Mouse (Mus musculus): ENCODE results near the gene Lin7a. TPM values are rescaled to one million over a fixed set of nuclear protein-coding genes. Genes with fewer than 3 reads are reported as not detected.

The Lin7a gene
- polyA plus RNA-seq, 1 experiment from 2014 or later = 16.8 TPM

DNA sequence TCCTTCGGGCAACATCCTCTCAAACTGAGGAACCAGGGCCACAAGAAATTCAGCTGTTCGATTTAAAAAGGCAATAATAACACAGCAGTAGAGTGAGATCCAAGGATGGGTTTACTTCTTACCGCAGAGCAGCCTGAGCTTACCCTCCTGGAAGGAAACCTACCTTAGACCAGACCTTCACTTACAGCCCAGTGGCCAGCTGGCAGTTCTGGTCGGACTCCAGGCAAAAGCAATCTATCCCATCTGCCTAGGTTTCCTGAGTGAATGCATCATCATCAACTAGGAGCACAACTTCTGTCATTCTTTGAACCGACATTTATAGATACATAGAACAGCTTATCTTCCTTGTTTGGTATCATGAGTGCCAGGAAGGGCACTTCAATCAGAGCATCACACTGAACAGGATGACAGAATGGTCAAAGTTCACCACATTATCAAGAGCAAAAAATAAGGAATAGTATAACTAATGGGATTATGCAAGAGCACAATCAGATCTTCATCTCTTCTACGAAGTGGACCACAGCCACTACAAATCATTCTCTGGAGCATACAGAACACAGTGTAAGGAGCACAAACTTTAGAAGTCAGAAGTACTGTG lies 87.1 kb downstream of the Lin7a start:
- Histone ChIP-seq H3K27me3 (no peaks in the 10 kb centered on the region), H3K4me2 (replicated peaks) (no peak overlapping the region), H3K9me3 (no peaks in the 10 kb centered on the region), H3K36me3 (no peaks in the 10 kb centered on the region), H3K9ac (replicated peaks) (no peak overlapping the region), H3K4me1 (no peaks in the 10 kb centered on the region), H3K27ac (replicated peaks) (no peak overlapping the region), H3K4me3 (no peak overlapping the region)
- 94% methylated on average over 6 of the region's 6 CpGs for WGBS
- no peak for ATAC-seq (replicated peaks)

DNA sequence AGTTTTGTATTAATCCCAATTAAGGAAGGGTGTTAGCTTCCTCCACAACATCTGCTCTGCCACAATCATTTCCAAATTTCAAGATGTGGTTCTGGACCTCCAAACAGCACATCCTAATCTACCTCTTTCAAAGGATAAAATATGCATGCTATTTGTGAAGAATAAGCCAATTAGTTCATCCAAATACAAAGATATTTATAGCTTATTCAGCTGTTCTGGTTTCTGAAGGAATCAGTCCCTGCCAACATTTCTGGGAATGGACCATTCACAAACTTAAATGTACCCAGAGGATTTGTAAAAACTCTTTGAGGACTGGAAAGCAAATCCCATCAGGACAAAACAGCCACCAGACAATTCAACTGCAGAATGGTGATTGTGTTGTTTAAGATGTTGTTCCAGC lies 87.8 kb downstream of the Lin7a start:
- Histone ChIP-seq H3K36me3 (no peaks in the 10 kb centered on the region), H3K4me2 (replicated peaks) (no peak overlapping the region), H3K9ac (replicated peaks) (no peak overlapping the region), H3K27me3 (no peaks in the 10 kb centered on the region), H3K9me3 (no peaks in the 10 kb centered on the region), H3K4me1 (no peaks in the 10 kb centered on the region), H3K27ac (replicated peaks) (no peak overlapping the region), H3K4me3 (no peak overlapping the region)
- no peak for ATAC-seq (replicated peaks)

DNA sequence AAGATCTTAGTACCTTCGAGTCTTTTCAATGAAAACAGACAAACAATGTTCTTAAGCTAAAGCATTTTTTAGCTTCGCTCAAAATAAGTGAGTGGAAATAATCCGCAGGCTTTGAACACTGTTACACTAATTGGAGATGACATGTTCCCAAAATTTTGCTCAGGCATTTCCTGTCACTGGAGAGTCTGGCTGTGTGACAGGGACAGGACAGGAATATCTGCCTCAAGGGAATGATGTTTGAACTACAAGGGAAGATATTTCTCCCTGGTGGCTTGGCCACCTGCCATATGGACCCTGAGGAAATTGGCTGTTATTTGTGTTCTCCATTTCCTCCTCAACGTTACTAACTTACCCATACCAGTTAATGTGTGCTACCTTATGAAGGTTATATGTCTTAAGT lies 90.1 kb downstream of the Lin7a start:
- Histone ChIP-seq H3K36me3 (no peaks in the 10 kb centered on the region), H3K4me2 (replicated peaks) (no peak overlapping the region), H3K9me3 (no peaks in the 10 kb centered on the region), H3K4me3 (no peak overlapping the region), H3K27me3 (no peaks in the 10 kb centered on the region), H3K27ac (replicated peaks) (no peak overlapping the region), H3K9ac (replicated peaks) (no peak overlapping the region), H3K4me1 (no peaks in the 10 kb centered on the region)
- no peak for ATAC-seq (replicated peaks)
- WGBS = 60% methylated on average over 4 of the region's 4 CpGs

DNA sequence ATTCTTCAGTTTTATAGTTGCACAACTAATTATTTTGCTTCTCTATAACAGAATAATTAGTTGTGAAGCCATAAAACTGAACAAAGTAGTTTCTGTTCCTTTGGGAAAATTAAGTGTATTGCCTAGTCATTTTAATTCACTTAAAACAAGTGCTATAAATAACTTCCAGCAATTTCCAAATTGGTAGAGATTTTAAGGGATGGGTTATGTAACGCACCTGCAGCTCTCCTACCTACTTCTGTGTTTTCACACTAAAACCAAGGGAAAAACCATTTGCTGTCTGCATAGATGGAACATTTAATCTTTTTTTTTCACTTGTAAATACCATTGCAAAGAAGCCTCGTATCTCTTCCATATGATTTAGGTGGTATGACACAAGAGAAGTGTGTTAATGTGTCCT lies 90.5 kb downstream of the Lin7a start:
- Histone ChIP-seq H3K27ac (replicated peaks) (no peak overlapping the region), H3K4me3 (no peak overlapping the region), H3K27me3 (no peaks in the 10 kb centered on the region), H3K9ac (replicated peaks) (no peak overlapping the region), H3K36me3 (no peaks in the 10 kb centered on the region), H3K4me1 (no peaks in the 10 kb centered on the region), H3K4me2 (replicated peaks) (no peak overlapping the region), H3K9me3 (no peaks in the 10 kb centered on the region)
- no peak for ATAC-seq (replicated peaks)
- WGBS = 84% methylated on average over 2 of the region's 2 CpGs

DNA sequence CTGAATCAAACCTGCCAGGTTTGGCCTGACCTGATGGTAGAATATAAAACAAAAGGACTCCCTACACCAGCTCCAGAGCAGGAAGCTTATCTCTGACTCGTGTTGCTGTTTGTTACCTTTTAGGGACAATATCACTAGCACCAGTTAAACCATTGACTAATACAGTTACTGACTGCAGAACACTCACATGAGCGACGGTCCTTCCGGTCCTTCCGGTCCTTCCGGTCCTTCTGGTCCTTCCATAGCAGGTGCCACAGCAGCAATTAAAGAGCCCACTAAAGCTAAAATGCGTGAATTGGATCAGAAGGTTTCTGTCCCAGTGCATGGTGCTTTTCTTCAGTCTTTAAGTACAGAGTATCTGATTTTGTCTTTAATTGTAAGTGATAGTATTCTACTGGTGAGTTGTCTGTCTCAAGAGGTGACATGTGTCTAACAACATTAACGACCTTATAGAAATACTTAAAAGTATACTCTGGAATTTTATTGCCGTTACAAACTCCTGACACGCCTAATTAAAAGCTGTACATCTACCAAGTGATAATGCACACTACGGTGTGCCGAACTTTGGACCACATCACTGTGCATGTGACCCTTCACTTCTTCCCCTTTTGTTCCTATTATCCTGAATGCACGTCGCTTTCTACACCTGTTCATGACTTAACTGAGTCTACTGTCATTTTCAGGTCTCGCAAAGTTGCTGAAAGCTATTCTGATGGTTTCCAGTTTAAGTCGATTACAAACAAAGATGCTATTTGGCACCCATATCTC lies 91.7 kb downstream of the Lin7a start:
- Histone ChIP-seq H3K27ac (replicated peaks) (no peak overlapping the region), H3K9me3 (no peaks in the 10 kb centered on the region), H3K4me1 (no peaks in the 10 kb centered on the region), H3K4me2 (replicated peaks) (no peak overlapping the region), H3K4me3 (no peak overlapping the region), H3K27me3 (no peaks in the 10 kb centered on the region), H3K9ac (replicated peaks) (no peak overlapping the region), H3K36me3 (no peaks in the 10 kb centered on the region)
- ATAC-seq (replicated peaks) = no peak
- 92% methylated on average over 16 of the region's 16 CpGs for WGBS

DNA sequence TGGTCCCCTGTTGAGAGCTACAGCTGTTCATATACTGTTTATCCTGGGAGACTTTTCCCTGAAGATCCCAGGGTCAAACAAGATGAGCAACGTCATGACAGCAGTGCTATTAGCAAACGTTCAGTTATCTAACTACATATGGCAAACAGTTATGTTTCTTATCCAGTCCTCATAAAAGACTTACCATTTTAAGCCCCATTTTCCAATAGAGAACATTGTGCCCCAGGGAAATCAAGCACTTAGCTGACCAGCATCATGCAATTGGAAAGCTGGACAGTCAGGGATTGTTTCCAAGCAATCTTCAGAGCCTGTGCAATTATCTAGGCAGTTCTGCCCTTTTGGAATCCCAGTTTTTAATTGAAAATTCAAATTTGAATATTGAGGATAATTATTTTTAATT lies 105.7 kb downstream of the Lin7a start:
- Histone ChIP-seq H3K4me1 (no peaks in the 10 kb centered on the region), H3K27me3 (no peaks in the 10 kb centered on the region), H3K4me2 (replicated peaks) (no peak overlapping the region), H3K9ac (replicated peaks) (no peak overlapping the region), H3K36me3 (no peaks in the 10 kb centered on the region), H3K4me3 (no peak overlapping the region), H3K9me3 (no peaks in the 10 kb centered on the region), H3K27ac (replicated peaks) (no peak overlapping the region)
- WGBS = 74% methylated on average over 2 of the region's 2 CpGs
- no peak for ATAC-seq (replicated peaks)

DNA sequence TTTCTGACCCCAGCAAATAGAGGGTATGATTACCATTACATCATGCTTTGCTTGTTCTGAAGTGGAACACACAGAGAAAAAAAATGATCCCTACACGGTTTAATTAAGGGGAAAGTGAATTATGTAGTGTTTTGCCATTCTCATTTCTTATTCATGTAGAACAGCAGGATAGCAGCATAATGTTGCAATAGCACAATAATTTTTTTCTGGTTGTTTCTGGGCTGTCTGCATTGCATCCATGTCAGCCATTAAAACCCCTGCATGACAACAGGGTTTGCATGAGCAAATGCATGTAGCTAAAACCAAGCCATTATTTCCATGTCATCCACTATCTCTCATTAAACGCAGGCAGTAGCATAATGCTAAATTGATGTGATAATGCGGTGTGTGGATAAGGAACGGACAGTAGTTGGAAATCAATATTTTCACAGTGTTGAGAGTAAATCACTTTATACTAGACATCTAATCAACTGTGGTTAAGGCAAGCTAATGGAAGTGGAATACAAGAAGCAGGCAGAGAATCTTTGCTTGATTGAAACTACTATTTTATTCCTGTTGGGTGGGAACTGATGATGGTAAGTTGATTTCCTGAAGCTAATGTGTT lies 109.8 kb downstream of the Lin7a start:
- Histone ChIP-seq H3K36me3 (no peaks in the 10 kb centered on the region), H3K27ac (replicated peaks) (no peak overlapping the region), H3K4me1 (no peaks in the 10 kb centered on the region), H3K4me3 (no peak overlapping the region), H3K9ac (replicated peaks) (no peak overlapping the region), H3K9me3 (no peaks in the 10 kb centered on the region), H3K27me3 (no peaks in the 10 kb centered on the region), H3K4me2 (replicated peaks) (no peak overlapping the region)
- WGBS = 58% methylated on average over 4 of the region's 4 CpGs
- ATAC-seq (replicated peaks) = 0 out of 2 replicates have a peak, but pooled peaks have one; percentile 32

DNA sequence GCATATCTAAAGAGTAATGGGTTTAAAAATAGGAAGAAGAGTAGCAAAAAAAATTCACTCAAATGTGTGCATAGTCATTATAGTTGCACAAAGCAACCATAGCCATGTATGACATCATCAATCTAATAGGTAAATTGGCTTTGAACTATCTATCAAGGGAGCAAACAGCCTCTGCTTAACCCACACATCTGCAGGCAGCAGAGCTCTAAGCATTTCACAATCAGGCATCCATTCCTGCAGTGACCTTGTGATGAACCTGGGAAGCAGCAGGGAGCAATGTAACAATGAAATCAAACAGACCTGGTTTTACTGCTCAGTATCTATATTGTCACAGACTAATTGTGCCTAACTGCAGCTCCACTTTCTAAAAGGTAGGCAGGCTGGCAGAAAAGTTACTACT lies 112.3 kb downstream of the Lin7a start:
- Histone ChIP-seq H3K9ac (replicated peaks) (no peak overlapping the region), H3K9me3 (no peaks in the 10 kb centered on the region), H3K4me1 (no peaks in the 10 kb centered on the region), H3K27ac (replicated peaks) (no peak overlapping the region), H3K4me2 (replicated peaks) (no peak overlapping the region), H3K36me3 (no peaks in the 10 kb centered on the region), H3K27me3 (no peaks in the 10 kb centered on the region), H3K4me3 (no peak overlapping the region)
- no peak for ATAC-seq (replicated peaks)

DNA sequence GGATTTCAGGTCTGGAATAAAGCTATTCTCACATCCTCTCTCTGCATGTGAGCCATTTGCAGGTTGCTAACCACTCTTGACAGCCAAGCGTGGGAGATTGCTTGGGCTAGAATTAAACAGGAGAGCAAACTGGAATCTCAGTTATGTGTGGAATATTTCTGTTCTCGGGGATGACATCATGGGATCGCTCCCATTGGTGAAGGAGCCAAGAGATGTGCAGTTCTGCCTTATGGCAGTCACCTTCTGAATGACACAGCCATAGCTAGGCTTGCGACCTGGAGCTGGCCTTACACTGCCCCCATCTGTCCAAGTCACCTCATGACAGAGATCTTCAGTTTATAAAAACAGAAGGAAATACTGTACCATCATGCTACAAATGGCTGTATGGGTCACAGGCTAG lies 118.0 kb downstream of the Lin7a start:
- 54% methylated on average over 4 of the region's 4 CpGs for WGBS
- no peak overlapping the region for H3K4me2 ChIP-seq (replicated peaks)
- no peak overlapping the region for H3K27ac ChIP-seq (replicated peaks)
- H3K36me3 ChIP-seq = no peaks in the 10 kb centered on the region
- H3K9me3 ChIP-seq = no peaks in the 10 kb centered on the region
- no peak overlapping the region for H3K9ac ChIP-seq (replicated peaks)
- H3K4me1 ChIP-seq = no peaks in the 10 kb centered on the region
- ATAC-seq (replicated peaks) = peak; percentile 69
- no peak overlapping the region for H3K4me3 ChIP-seq
- H3K27me3 ChIP-seq = no peaks in the 10 kb centered on the region

DNA sequence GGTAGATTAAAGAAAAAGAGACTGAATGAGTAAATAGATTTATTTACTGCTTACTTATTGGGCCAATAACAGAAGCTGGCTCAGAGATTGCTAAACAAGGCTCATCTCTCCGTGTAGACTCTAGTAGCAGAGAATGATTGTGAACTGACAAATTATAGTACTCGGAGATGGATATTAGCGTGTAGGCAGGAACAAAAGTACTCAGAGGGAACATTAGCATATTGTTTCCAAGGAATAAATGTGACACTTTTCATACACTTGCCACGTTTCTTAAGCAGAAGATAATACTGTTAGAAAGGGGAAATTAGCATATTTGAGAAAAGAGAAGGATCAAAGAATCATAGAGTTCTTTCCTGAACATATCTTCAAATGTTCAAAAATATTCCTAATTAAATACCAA lies 133.9 kb downstream of the Lin7a start:
- no peak overlapping the region for H3K4me3 ChIP-seq
- 56% methylated on average over 4 of the region's 4 CpGs for WGBS
- H3K4me2 ChIP-seq (replicated peaks) = no peak overlapping the region
- H3K27ac ChIP-seq (replicated peaks) = no peak overlapping the region
- ATAC-seq (replicated peaks) = peak; percentile 64
- no peaks in the 10 kb centered on the region for H3K4me1 ChIP-seq
- no peaks in the 10 kb centered on the region for H3K9me3 ChIP-seq
- H3K9ac ChIP-seq (replicated peaks) = no peak overlapping the region
- H3K27me3 ChIP-seq = no peaks in the 10 kb centered on the region
- H3K36me3 ChIP-seq = no peaks in the 10 kb centered on the region

DNA sequence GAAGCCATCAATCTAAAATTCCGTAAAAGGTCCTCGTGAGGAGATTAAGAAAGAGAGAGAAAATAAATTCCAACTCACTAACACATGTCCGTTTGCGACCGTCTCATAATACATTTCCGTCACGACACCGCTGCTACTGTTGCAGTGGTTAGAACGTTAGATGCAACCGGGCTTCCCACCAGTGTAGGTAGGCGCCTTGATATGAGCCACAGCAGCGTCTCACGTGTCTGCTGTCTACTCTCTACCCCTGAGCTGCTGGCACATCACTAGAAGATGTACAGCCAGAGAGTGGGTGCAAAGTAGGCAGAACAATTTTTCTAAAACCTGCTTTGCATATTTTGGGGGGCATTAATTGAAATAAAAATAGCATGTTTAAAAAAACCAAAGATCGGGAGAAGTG lies 146.8 kb downstream of the Lin7a start:
- Histone ChIP-seq H3K36me3 (no peaks in the 10 kb centered on the region), H3K4me1 (no peaks in the 10 kb centered on the region), H3K9ac (replicated peaks) (no peak overlapping the region), H3K4me3 (no peak overlapping the region), H3K4me2 (replicated peaks) (no peak overlapping the region), H3K27me3 (no peaks in the 10 kb centered on the region), H3K27ac (replicated peaks) (no peak overlapping the region), H3K9me3 (no peaks in the 10 kb centered on the region)
- 95% methylated on average over 14 of the region's 14 CpGs for WGBS
- no peak for ATAC-seq (replicated peaks)

DNA sequence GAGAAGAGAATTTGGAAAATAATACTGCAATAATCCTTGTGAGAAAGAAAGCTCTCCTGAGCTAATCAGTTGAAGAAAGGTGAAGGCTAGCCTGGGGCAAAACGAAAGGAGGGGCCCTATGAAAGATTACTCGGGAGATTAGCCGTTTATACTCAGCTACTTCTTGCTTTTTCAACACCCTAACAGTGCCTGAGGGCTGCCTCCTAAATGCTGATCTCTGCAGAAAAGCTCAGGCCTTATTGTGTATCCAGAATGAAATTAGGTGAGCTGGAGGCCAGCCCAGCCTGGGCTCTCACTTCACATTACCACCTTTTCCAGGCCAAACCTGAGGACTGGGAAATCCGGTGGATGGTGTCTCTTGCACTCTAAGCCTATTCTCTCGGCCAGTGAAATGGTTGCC lies 165.5 kb downstream of the Lin7a start:
- H3K4me3 ChIP-seq = no peak overlapping the region
- 34% methylated on average over 5 of the region's 5 CpGs for WGBS
- H3K4me1 ChIP-seq = no peaks in the 10 kb centered on the region
- peak; percentile 76 for ATAC-seq (replicated peaks)
- H3K9me3 ChIP-seq = no peaks in the 10 kb centered on the region
- H3K27ac ChIP-seq (replicated peaks) = no peak overlapping the region
- H3K27me3 ChIP-seq = no peaks in the 10 kb centered on the region
- H3K36me3 ChIP-seq = no peaks in the 10 kb centered on the region
- H3K9ac ChIP-seq (replicated peaks) = no peak overlapping the region
- H3K4me2 ChIP-seq (replicated peaks) = no peak overlapping the region

DNA sequence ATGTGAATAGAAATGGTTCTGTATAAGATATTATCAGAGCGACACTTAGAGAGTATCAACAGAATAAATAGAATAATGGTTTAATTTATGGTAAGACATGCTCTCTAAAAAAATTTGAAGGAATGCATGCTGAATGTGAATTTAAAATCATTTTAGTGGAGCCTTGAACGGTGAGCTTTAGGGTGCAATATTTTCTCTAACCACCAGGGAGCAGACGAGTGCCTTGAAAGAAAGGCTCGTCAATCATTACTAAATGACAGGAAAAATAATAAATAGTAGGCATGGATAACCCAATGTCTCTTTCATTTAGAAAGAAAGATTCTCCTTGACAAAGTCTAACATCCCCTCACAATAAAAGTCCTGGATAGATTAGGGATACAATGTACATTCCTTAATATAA lies 171.3 kb downstream of the Lin7a start:
- no peak for ATAC-seq (replicated peaks)
- WGBS = 13% methylated on average over 4 of the region's 4 CpGs
- no peak overlapping the region for H3K27ac ChIP-seq (replicated peaks)
- no peaks in the 10 kb centered on the region for H3K27me3 ChIP-seq
- no peaks in the 10 kb centered on the region for H3K36me3 ChIP-seq
- no peak overlapping the region for H3K4me3 ChIP-seq
- H3K9me3 ChIP-seq = no peaks in the 10 kb centered on the region
- H3K9ac ChIP-seq (replicated peaks) = no peak overlapping the region
- no peaks in the 10 kb centered on the region for H3K4me1 ChIP-seq
- H3K4me2 ChIP-seq (replicated peaks) = no peak overlapping the region

Measured in forebrain, embryonic 15.5 days (tissue).